Mouse (Mus musculus) T-cell, adult 66 days (primary cell): ENCODE measurements around the gene Cck. TPM values are rescaled to one million over a fixed set of nuclear protein-coding genes. Genes with fewer than 3 reads are reported as not detected.

Experiments used
- total RNA-seq, 2 experiments: library from RNA; stranded (reverse); gene quantifications; 3 replicates in 1 of 2; 4 replicates in 1 of 2; pipeline ENCODE4 v1.2.4; 2023

Gene Cck
- not detected for total RNA-seq

GRCm38 (mm10) chr9:121495529-121495928, at the start of gene Cck:
Gene Cck (minus strand): TSS chr9:121495694.

Other genes starting within 250 kb of the Cck start
- 1 to 10 TPM in 1 of 2 experiments, under 1 TPM in 1; 0.30 to 1.1 TPM for gene Ulk4, start 218.5 kb downstream of the Cck start, total RNA-seq
- 100 to 1,000 TPM in 1 of 2 experiments, 10 to 100 TPM in 1; 95.4 to 101 TPM for gene Trak1, start 198.2 kb downstream of the Cck start, total RNA-seq
- gene Lyzl4, start 146.4 kb upstream of the Cck start, total RNA-seq = not detected
- gene Vipr1, start 147.0 kb upstream of the Cck start, total RNA-seq = 100 to 1,000 TPM; 103 to 106 TPM
- gene Sec22c, start 209.8 kb upstream of the Cck start, total RNA-seq = 10 to 100 TPM; 31.7 to 42.8 TPM
- gene Ss18l2, start 214.6 kb upstream of the Cck start, total RNA-seq = 10 to 100 TPM; 13.8 to 17.4 TPM
- gene Nktr, start 223.5 kb upstream of the Cck start, total RNA-seq = 100 to 1,000 TPM; 247 to 264 TPM